In the genomic region with DNA sequence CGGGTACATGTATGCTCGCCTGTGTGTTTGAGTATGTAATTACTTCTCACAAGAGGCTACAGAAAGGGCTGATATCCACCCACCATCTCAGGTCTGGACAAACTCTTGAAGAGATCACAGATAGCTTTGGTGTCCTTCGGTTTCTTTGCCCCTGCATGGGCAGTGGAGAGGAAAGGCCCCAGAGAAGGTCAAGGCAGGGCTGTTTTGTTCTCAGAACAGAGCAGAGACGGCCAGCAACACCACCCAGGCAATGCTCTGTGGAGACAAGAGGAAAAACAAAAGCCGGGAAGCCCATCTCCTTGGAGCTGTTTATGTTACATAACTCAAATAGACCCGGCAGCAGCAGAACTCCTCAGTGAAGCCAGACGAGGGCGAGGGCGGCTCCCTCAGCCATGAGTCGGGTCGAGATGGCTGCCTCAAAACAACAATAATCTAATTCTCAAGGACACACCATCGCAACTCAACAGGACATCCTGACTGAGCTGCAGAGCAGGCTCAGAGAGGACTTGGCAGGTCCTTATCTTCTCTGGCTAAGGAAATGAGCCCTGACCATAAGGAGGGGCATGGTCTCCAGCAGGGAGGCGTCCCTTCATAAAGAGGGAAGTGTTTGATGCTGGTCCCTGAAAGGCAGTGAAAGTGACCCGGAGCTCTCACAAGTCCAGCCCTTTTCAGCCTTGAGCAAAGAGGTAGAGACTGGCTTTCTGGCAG, we compare ENCODE assay signal across 8 mouse cellular contexts. TPM values are rescaled to one million over a fixed set of nuclear protein-coding genes. Genes with fewer than 3 reads are reported as not detected.
DNase-seq lines count a peak whose midpoint lies in the region; ATAC-seq and TF ChIP-seq lines count a peak whose summit lies in the region.

No protein-coding gene starts in this region.

- 45% methylated on average over 14 of the region's 14 CpGs for WGBS in limb, embryonic 14.5 days
- 54% methylated on average over 14 of the region's 14 CpGs for WGBS in limb, embryonic 10.5 days
- WGBS in embryonic facial prominence, embryonic 15.5 days = 51% methylated on average over 14 of the region's 14 CpGs
- WGBS in intestine, embryonic 15.5 days = 27% methylated on average over 14 of the region's 14 CpGs

- H3K9me3 ChIP-seq in limb, embryonic 14.5 days (ENCODE audit: control insufficient read depth, low read length) = no peaks in the 10 kb centered on the region
- H3K9me3 ChIP-seq in limb, embryonic 10.5 days (replicated peaks) = no peaks in the 10 kb centered on the region
- no peaks in the 10 kb centered on the region for H3K9me3 ChIP-seq in embryonic facial prominence, embryonic 15.5 days (replicated peaks)
- no peaks in the 10 kb centered on the region for H3K9me3 ChIP-seq in intestine, embryonic 15.5 days

- no peaks in the 10 kb centered on the region for H3K27me3 ChIP-seq in limb, embryonic 14.5 days (ENCODE audit: control insufficient read depth, insufficient read depth, low read length)
- no peaks in the 10 kb centered on the region for H3K27me3 ChIP-seq in limb, embryonic 10.5 days (ENCODE audit: low read depth, poor library complexity, severe bottlenecking)
- H3K27me3 ChIP-seq in embryonic facial prominence, embryonic 15.5 days = no peaks in the 10 kb centered on the region
- H3K27me3 ChIP-seq in intestine, embryonic 15.5 days (replicated peaks) = no peaks in the 10 kb centered on the region

- no peak for DNase-seq in limb, embryonic 14.5 days (ENCODE audit: low spot score)
- no peak for DNase-seq in limb, embryonic 10.5 days (ENCODE audit: low spot score)
- DNase-seq in lung, adult 18-20 months = peak; percentile 86 to 91
- DNase-seq in testis, postnatal 14 days (ENCODE audit: low spot score) = peak; percentile 87
- DNase-seq in layer of hippocampus, adult 18-20 months (ENCODE audit: low spot score in 2 of 2) = no peak

- peaks cover 29% of the 10 kb centered on the region for H3K4me1 ChIP-seq in limb, embryonic 14.5 days (ENCODE audit: control insufficient read depth, insufficient read depth, low read length)
- H3K4me1 ChIP-seq in limb, embryonic 10.5 days = peaks cover 10% of the 10 kb centered on the region
- peaks cover 59% of the 10 kb centered on the region for H3K4me1 ChIP-seq in embryonic facial prominence, embryonic 15.5 days
- peaks cover 21% of the 10 kb centered on the region for H3K4me1 ChIP-seq in intestine, embryonic 15.5 days (replicated peaks)

- H3K4me2 ChIP-seq in limb, embryonic 14.5 days (replicated peaks; ENCODE audit: low read depth, low read length, severe bottlenecking) = no peak overlapping the region
- H3K4me2 ChIP-seq in embryonic facial prominence, embryonic 15.5 days (replicated peaks) = no peak overlapping the region
- H3K4me2 ChIP-seq in intestine, embryonic 15.5 days (replicated peaks) = 0 out of 2 replicates have a peak overlapping the region, but pooled peaks have one; percentile 5

- no peak overlapping the region for H3K9ac ChIP-seq in limb, embryonic 14.5 days (ENCODE audit: low read depth, low read length, severe bottlenecking)
- no peak overlapping the region for H3K9ac ChIP-seq in embryonic facial prominence, embryonic 15.5 days
- H3K9ac ChIP-seq in intestine, embryonic 15.5 days = no peak overlapping the region

- peak overlapping the region; percentile 33; the same call in 1 of the 2 replicates for H3K27ac ChIP-seq in limb, embryonic 14.5 days (replicated peaks; ENCODE audit: low read depth, low read length)
- no peak overlapping the region for H3K27ac ChIP-seq in limb, embryonic 10.5 days
- H3K27ac ChIP-seq in embryonic facial prominence, embryonic 15.5 days (replicated peaks) = peak overlapping the region; percentile 72
- H3K27ac ChIP-seq in intestine, embryonic 15.5 days = peak overlapping the region; percentile 71

- ATAC-seq in limb, embryonic 14.5 days (ENCODE audit: low FRiP score, low read depth) = no peak
- ATAC-seq in embryonic facial prominence, embryonic 15.5 days (ENCODE audit: insufficient number of reproducible peaks, low FRiP score, low TSS enrichment, low read depth) = no peak
- ATAC-seq in intestine, embryonic 15.5 days = peak; percentile 62
- ATAC-seq in CD4-positive, CD25-positive, alpha-beta regulatory T cell, adult 4 months = no peak

- H3K4me3 ChIP-seq in limb, embryonic 14.5 days (replicated peaks; ENCODE audit: low read length) = no peak overlapping the region
- H3K4me3 ChIP-seq in limb, embryonic 10.5 days = no peak overlapping the region
- no peak overlapping the region for H3K4me3 ChIP-seq in embryonic facial prominence, embryonic 15.5 days (replicated peaks)
- no peak overlapping the region for H3K4me3 ChIP-seq in intestine, embryonic 15.5 days (replicated peaks)

- H3K36me3 ChIP-seq in limb, embryonic 14.5 days (ENCODE audit: control insufficient read depth, insufficient read depth, low read length) = no peaks in the 10 kb centered on the region
- no peaks in the 10 kb centered on the region for H3K36me3 ChIP-seq in limb, embryonic 10.5 days
- no peaks in the 10 kb centered on the region for H3K36me3 ChIP-seq in embryonic facial prominence, embryonic 15.5 days
- H3K36me3 ChIP-seq in intestine, embryonic 15.5 days = no peaks in the 10 kb centered on the region

- no peak for TF ChIP-seq POLR2A in limb, embryonic 14.5 days (IDR thresholded peaks at IDR 0.05; ENCODE audit: borderline replicate concordance, extremely low read depth, insufficient read depth, insufficient read length)

RNA-seq across cellular contexts. Expression of a gene that starts 52.2 kb away (rescaled TPM):
- polyA plus RNA-seq in limb, embryonic 14.5 days (2012; rRNA removed) = 8.2 and 9.9 TPM in 2 replicates
- polyA plus RNA-seq in limb, embryonic 14.5 days (2014; fragmentation: Nextera tagmentation; extraction: Ambion mirVana) = 3.3 and 4.0 TPM in 2 replicates
- 2.6 and 2.9 TPM in 2 replicates for polyA plus RNA-seq in limb, embryonic 10.5 days (2016; fragmentation: Nextera tagmentation; extraction: Ambion mirVana)
- polyA plus RNA-seq in embryonic facial prominence, embryonic 15.5 days (2015; fragmentation: Nextera tagmentation; extraction: Ambion mirVana) = 2.4 and 3.0 TPM in 2 replicates
- polyA plus RNA-seq in intestine, embryonic 15.5 days (2015; fragmentation: Nextera tagmentation; extraction: Ambion mirVana) = 3.0 and 3.1 TPM in 2 replicates
- total RNA-seq in layer of hippocampus, adult 18-20 months (2021) = 1 to 10 TPM; 3.9 to 4.2 TPM
- 1 to 10 TPM; 2.0 to 2.2 TPM for polyA plus RNA-seq in CD4-positive, CD25-positive, alpha-beta regulatory T cell, adult 4 months (2017; shearing (Covaris generic))

Comparison
In these comparisons a context has a peak if more than half of its experiments do, and no peak if none do; other contexts are left out.
1. DNase-seq: peak in lung, adult 18-20 months (2 of 2) and testis, postnatal 14 days (single experiment); none in limb, embryonic 14.5 days (single experiment), limb, embryonic 10.5 days (single experiment) and layer of hippocampus, adult 18-20 months (0 of 2).